Mouse (Mus musculus) stomach, postnatal 0 days (tissue): ENCODE results near the gene Gm4181.
"Not testable (repeated sequence)": the region's sequence is repeated elsewhere in the genome, so short reads cannot be mapped to it uniquely, and the experiment has no call there.

Experiments used
- CTCF ChIP-seq: IDR thresholded peaks from 2 replicates; pipeline ENCODE4 v1.5.1; 2016; ENCODE audit warnings: antibody characterized with exemption, low read depth, mild to moderate bottlenecking, moderate library complexity
- EP300 ChIP-seq: optimal IDR thresholded peaks from 2 replicates; pipeline ENCODE3; 2016; ENCODE audit warnings: antibody characterized with exemption

- TF ChIP-seq CTCF, EP300: not testable (repeated sequence)
These were observed 3.0 kb downstream of the Gm4181 start for GRCm38 (mm10) chr14:51632426-51632825.
